Comparison of ENCODE assay signal across 21 mouse cellular contexts in genomic region chr3:27896318-27896892, GRCm38 (mm10). TPM values are rescaled to one million over a fixed set of nuclear protein-coding genes. Genes with fewer than 3 reads are reported as not detected.
DNase-seq lines count a peak whose midpoint lies in the region; ATAC-seq lines count a peak whose summit lies in the region.
"Had no signal": no experiment of that assay in that cellular context is flagged by ENCODE, and none has a peak within 500 bp of the region (broad histone marks: within the 10 kb centered on the region; RNA-seq: fewer than 3 reads in every experiment).

Tmem212 (minus strand) TSS chr3:27896368.

- 62% methylated on average over 8 of the region's 8 CpGs for WGBS in heart, embryonic 10.5 days
- 41% methylated on average over 8 of the region's 8 CpGs for WGBS in kidney, embryonic 16.5 days
- 50% methylated on average over 8 of the region's 8 CpGs for WGBS in embryonic facial prominence, embryonic 12.5 days

- H3K4me1 ChIP-seq in heart, embryonic 10.5 days, result peaks cover 28% of the 10 kb centered on the region
- peaks cover 14% of the 10 kb centered on the region for H3K4me1 ChIP-seq in kidney, embryonic 16.5 days (ENCODE audit: insufficient read depth, low read length)
- peaks cover 16% of the 10 kb centered on the region for H3K4me1 ChIP-seq in embryonic facial prominence, embryonic 12.5 days
- H3K4me1 ChIP-seq: midbrain, embryonic 10.5 days had no signal

- H3K9ac ChIP-seq in kidney, embryonic 16.5 days (replicated peaks; ENCODE audit: low read length), result no peak within 1 kb of the TSS
- no peak within 1 kb of the TSS for H3K9ac ChIP-seq in embryonic facial prominence, embryonic 12.5 days
- H3K9ac ChIP-seq: lung, embryonic 15.5 days; stomach, embryonic 15.5 days had no signal

- no peak within 1 kb of the TSS for H3K4me2 ChIP-seq in kidney, embryonic 16.5 days (replicated peaks; ENCODE audit: low read depth, low read length)
- H3K4me2 ChIP-seq in embryonic facial prominence, embryonic 12.5 days (replicated peaks), result no peak within 1 kb of the TSS
- H3K4me2 ChIP-seq: lung, embryonic 15.5 days; stomach, embryonic 15.5 days had no signal

- H3K27ac ChIP-seq in heart, embryonic 10.5 days, result 0 out of 2 replicates have a peak within 1 kb of the TSS, but pooled peaks have one; percentile 22
- H3K27ac ChIP-seq in kidney, embryonic 16.5 days (ENCODE audit: low read length), result peak within 1 kb of the TSS; percentile 52; the same call in 1 of the 2 replicates
- 0 out of 2 replicates have a peak within 1 kb of the TSS, but pooled peaks have one; percentile 46 for H3K27ac ChIP-seq in embryonic facial prominence, embryonic 12.5 days
- H3K27ac ChIP-seq: lung, embryonic 15.5 days; midbrain, embryonic 10.5 days; stomach, embryonic 15.5 days had no signal

- peak; percentile 36; the same call in 1 of the 2 replicates for ATAC-seq in kidney, embryonic 16.5 days (ENCODE audit: low FRiP score, low TSS enrichment)
- ATAC-seq in embryonic facial prominence, embryonic 12.5 days (ENCODE audit: insufficient number of reproducible peaks, insufficient read depth, low FRiP score, low TSS enrichment), result no peak
- ATAC-seq: inflammation-experienced regulatory T-cells, adult 6 months had no signal

- H3K4me3 ChIP-seq in heart, embryonic 10.5 days, result no peak within 1 kb of the TSS
- H3K4me3 ChIP-seq in kidney, embryonic 16.5 days (ENCODE audit: low read length), result no peak within 1 kb of the TSS
- no peak within 1 kb of the TSS for H3K4me3 ChIP-seq in embryonic facial prominence, embryonic 12.5 days
- H3K4me3 ChIP-seq: lung, embryonic 15.5 days; midbrain, embryonic 10.5 days; stomach, embryonic 15.5 days had no signal

- H3K27me3 ChIP-seq in heart, embryonic 10.5 days (ENCODE audit: insufficient read depth, poor library complexity, severe bottlenecking), result no peaks in the 10 kb centered on the region
- H3K27me3 ChIP-seq in kidney, embryonic 16.5 days (ENCODE audit: insufficient read depth, low read length), result no peaks in the 10 kb centered on the region
- no peaks in the 10 kb centered on the region for H3K27me3 ChIP-seq in embryonic facial prominence, embryonic 12.5 days
- H3K27me3 ChIP-seq: lung, embryonic 15.5 days; stomach, embryonic 15.5 days had no signal

- no peaks in the 10 kb centered on the region for H3K36me3 ChIP-seq in heart, embryonic 10.5 days
- no peaks in the 10 kb centered on the region for H3K36me3 ChIP-seq in kidney, embryonic 16.5 days (ENCODE audit: insufficient read depth, low read length)
- no peaks in the 10 kb centered on the region for H3K36me3 ChIP-seq in embryonic facial prominence, embryonic 12.5 days
- H3K36me3 ChIP-seq: lung, embryonic 15.5 days; midbrain, embryonic 10.5 days; stomach, embryonic 15.5 days had no signal

- DNase-seq in heart, embryonic 10.5 days (ENCODE audit: low spot score), result no peak
- no peak for DNase-seq in heart, postnatal 14 days
- no peak for DNase-seq in kidney, postnatal 25 days
- peak; percentile 62 for DNase-seq in Muller cell, postnatal 12 days (ENCODE audit: inconsistent ontology term)
- DNase-seq in embryo, embryonic 9.5 days (ENCODE audit: extremely low spot score), result no peak
- DNase-seq: adrenal gland, adult 8-10 months; cerebellum, adult 18-20 months; gastrocnemius, postnatal 10 days; kidney, postnatal 36 days; thymus, postnatal 25 days had no signal

- intact Hi-C loops in heart, postnatal 14 days (cut with DNase I), result no loop called here

- no peaks in the 10 kb centered on the region for H3K9me3 ChIP-seq in heart, embryonic 10.5 days
- no peaks in the 10 kb centered on the region for H3K9me3 ChIP-seq in kidney, embryonic 16.5 days (ENCODE audit: low read length)
- no peaks in the 10 kb centered on the region for H3K9me3 ChIP-seq in embryonic facial prominence, embryonic 12.5 days
- H3K9me3 ChIP-seq: lung, embryonic 15.5 days; midbrain, embryonic 10.5 days; stomach, embryonic 15.5 days had no signal

RNA-seq across cellular contexts. Expression of gene Tmem212, which starts in this region (rescaled TPM):
- not detected in 2 replicates for polyA plus RNA-seq in heart, embryonic 10.5 days (2016; fragmentation: Nextera tagmentation; extraction: Ambion mirVana)
- under 1 TPM in 1 of 2 experiments, not detected in 1; 0.55 TPM for total RNA-seq in heart, postnatal 14 days (2021)
- 0.24 and 0.35 TPM in 2 replicates for polyA plus RNA-seq in kidney, embryonic 16.5 days (2015; fragmentation: Nextera tagmentation; extraction: Ambion mirVana)
- polyA plus RNA-seq in embryonic facial prominence, embryonic 12.5 days (2016; fragmentation: Nextera tagmentation; extraction: Ambion mirVana), result not detected in 2 replicates
- total RNA-seq: adrenal gland, adult 8-10 months; gastrocnemius, postnatal 10 days; left cerebral cortex, postnatal 25 days; liver, adult 2 months had no signal
- polyA plus RNA-seq: brain, embryonic 14.5 days; C2C12; hindbrain, embryonic 11.5 days; inflammation-experienced regulatory T-cells, adult 6 months; liver, adult 2 months; midbrain, embryonic 10.5 days; stomach, embryonic 15.5 days had no signal

Comparison
In these comparisons a context has a peak if more than half of its experiments do, and no peak if none do; other contexts are left out.
1. Peak in ATAC-seq and H3K27ac ChIP-seq in kidney, embryonic 16.5 days; RNA of the gene not detected or under 1 TPM.